Mouse (Mus musculus) G1E (cell line): ENCODE data around the gene 4932414N04Rik.

Source experiments
- CTCF ChIP-seq: IDR thresholded peaks from 2 replicates; pipeline ENCODE4 v1.5.1; 2012; ENCODE audit warnings: low read depth, low read length, inconsistent platforms, mixed read lengths
- GATA1 ChIP-seq: IDR thresholded peaks from 2 replicates; pipeline ENCODE4 v1.6.1; 2012; ENCODE audit warnings: borderline replicate concordance, low read length, inconsistent platforms, mixed read lengths
- POLR2AphosphoS5 ChIP-seq: IDR thresholded peaks from 2 replicates; pipeline ENCODE4 v1.6.1; 2012; ENCODE audit warnings: low read depth, low read length, inconsistent platforms; ENCODE audit not compliant: insufficient replicate concordance
- TAL1 ChIP-seq: conservative IDR thresholded peaks from 2 replicates; pipeline ENCODE4 v1.6.1; 2012; ENCODE audit warnings: low read depth, low read length, inconsistent platforms, mixed read lengths

DNA sequence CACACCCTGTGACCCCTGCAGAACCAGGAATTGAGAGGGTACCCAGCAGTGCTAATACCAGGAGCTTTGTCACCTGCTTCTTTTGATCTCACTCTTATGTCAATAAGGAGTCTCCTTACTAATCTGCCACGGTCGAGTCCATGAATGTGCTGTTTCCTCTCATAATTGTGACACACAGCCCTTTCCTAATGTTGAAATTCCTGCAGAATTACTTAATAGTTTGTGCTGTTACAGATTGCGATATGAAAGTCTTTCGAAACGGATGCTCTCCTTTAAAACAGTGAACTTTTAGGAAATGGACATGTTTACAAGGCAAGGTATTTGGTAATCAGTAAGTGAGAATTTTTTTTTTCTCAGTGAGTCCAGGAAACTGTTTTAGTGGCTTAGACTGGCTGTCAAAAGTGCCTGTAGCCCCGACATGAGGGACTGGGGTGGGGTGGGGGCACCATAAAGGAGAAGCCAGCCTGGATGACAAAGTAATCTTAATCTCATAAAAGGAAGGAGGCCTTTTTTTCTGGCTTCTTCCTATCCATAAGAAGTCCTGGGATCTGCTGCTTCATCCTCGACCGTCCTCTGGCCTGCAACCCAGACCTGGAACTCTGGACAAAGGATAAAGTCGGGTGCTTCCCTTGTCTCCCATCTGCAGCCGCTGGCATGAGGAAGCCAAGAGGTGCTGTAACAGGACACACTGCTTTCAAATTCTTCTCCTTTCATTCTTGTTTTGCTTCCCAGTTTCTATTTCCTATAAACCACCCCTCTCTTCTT lies 139.9 kb downstream of the 4932414N04Rik start:
- TF ChIP-seq CTCF (no peak), GATA1 (no peak), TAL1 (no peak), POLR2AphosphoS5 (no peak)
